Mouse (Mus musculus) gastrocnemius, postnatal 14 days (tissue): ENCODE data around the gene Prickle2. TPM values are rescaled to one million over a fixed set of nuclear protein-coding genes. Genes with fewer than 3 reads are reported as not detected.

Source experiments
- DNase-seq: peaks from one replicate; pipeline ENCODE4 v3.0.0; 2021; ENCODE audit warnings: mixed read lengths
- intact Hi-C: fragments of 180-260 bp; cut with DNase I; formaldehyde crosslinking; loops from one replicate; pipeline ENCODE4 v1.15.1; 2025; ENCODE audit warnings: low total_unique reads
- total RNA-seq, 2 experiments: library from RNA; stranded (reverse); gene quantifications; 2 replicates each; pipeline ENCODE4 v1.2.3; 2021

Gene Prickle2
- total RNA-seq, 2 experiments from 2014 or later: 4.0 to 4.3 TPM

GRCm38 (mm10) chr6:92670518-92671147 lies 35.3 kb downstream of the Prickle2 start:
- no peak for DNase-seq
- intact Hi-C loops: no loop called here

DNA sequence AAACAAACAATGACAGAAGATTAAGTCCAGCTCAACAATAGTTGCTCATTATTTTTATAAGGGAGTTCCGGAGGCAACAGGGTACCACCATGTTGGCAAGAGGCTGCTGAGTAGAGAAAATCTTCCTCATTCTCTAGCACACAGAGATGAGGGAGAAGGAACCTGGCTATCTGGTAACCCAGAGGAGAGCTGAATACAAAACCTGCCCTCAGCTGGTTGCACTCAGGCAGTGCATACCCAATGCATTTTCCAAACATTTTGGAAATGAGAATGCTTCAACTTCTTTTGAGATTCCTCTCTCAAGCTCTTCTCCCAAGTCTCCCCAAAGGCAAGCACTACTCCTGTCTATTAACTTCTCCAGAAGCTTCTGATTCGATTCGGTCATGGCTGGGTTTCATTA lies 36.3 kb downstream of the Prickle2 start:
- no peak for DNase-seq
- intact Hi-C loops: no loop called here

GRCm38 (mm10) chr6:92667544-92667943 lies 38.4 kb downstream of the Prickle2 start:
- DNase-seq: no peak
- intact Hi-C loops: no loop called here

GRCm38 (mm10) chr6:92665530-92665989 lies 40.4 kb downstream of the Prickle2 start:
- peak; percentile 45 for DNase-seq
- intact Hi-C loops: loop anchor here (2.0 kb wide), 1 partner anchor 379 kb away; no protein-coding TSS in a partner anchor

GRCm38 (mm10) chr6:92663885-92664284 lies 42.1 kb downstream of the Prickle2 start:
- intact Hi-C loops: loop anchor here (2.0 kb wide), 1 partner anchor 377 kb away; no protein-coding TSS in a partner anchor
- no peak for DNase-seq

DNA sequence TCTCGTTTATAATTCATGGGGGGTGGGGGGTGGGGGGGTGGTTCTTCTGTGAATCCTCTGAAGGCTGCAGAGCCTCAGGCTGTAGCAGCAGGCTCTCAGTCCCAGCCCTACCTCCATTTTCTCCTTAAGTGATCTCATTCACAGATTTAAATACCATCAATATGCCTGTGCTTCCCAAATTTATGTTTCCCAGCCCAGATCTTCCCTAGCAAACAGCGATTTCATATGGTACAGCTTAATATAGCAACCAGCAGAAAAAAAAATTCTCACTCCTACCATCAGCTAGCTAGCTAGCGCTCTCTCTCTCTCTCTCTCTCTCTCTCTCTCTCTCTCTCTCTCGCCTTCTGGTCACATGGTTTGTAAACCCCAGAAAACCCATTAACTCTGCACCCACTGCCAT lies 42.5 kb downstream of the Prickle2 start:
- intact Hi-C loops: no loop called here

DNA sequence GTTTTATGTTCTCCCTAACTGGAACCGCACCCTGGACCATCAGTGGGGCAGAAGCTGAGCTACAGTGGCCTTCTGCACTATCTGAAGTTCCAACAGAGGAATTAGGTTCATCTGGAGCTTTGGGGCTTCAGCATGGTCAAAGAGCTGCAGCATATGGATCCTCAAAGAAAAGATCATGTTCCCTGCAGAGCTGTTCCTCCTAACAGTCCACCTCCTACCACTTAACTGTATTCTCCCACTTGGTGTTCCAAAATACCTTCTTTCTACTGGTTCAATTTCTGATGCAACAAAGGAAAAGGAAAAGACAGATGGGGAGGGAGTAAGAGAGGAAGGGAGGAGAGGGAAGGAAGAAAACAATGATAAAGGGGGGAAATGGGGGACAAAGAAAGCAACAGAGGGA lies 56.9 kb downstream of the Prickle2 start:
- no peak for DNase-seq
- intact Hi-C loops: no loop called here

More for the DNA sequence above, 42.5 kb downstream of the Prickle2 start:
- no peak for DNase-seq

GRCm38 (mm10) chr6:92648571-92648970 lies 57.4 kb downstream of the Prickle2 start:
- intact Hi-C loops: no loop called here

GRCm38 (mm10) chr6:92642929-92643328 lies 63.0 kb downstream of the Prickle2 start:
- intact Hi-C loops: no loop called here
- DNase-seq: no peak

More at GRCm38 (mm10) chr6:92648571-92648970, 57.4 kb downstream of the Prickle2 start:
- no peak for DNase-seq

DNA sequence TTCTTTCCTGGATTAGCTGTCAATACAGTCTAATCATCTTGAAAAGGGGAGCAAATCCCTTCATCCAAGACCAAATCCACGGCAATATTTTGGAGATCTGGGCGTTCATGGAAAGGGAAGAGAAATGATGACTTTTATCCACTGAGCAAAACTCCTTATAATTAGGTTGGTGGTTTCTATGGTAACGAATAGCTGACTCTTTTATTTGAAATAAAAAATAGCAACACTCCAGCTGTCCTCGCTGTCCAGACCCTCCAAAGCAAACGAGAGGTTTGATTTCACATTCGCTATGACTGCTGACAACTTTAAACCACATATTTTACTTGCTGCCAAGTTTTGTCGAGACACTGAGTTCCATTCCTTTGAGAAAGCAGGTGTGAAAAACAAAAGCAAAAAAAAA lies 64.0 kb downstream of the Prickle2 start:
- DNase-seq: no peak
- intact Hi-C loops: no loop called here

DNA sequence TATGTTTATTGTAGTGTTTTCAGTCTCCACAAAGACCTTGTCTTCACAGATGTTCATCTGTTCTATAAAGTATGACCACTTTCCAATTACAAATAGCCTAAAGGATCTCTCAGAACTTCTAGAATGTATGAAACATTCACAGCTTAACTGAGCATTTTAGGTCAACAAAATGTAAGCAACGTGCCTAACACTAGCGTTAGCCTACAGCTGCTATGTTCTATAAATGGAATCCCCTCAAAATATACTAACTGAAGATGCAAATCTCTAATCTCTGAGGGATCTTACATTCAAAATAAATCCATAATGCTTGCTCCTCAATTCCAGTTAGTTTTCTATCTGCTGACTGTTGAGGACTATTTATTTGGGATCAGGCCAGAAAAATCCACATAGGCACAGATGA lies 65.1 kb downstream of the Prickle2 start:
- intact Hi-C loops: no loop called here
- no peak for DNase-seq

- no peak for DNase-seq
- intact Hi-C loops: no loop called here
These were observed 69.5 kb downstream of the Prickle2 start for GRCm38 (mm10) chr6:92636431-92636830.

DNA sequence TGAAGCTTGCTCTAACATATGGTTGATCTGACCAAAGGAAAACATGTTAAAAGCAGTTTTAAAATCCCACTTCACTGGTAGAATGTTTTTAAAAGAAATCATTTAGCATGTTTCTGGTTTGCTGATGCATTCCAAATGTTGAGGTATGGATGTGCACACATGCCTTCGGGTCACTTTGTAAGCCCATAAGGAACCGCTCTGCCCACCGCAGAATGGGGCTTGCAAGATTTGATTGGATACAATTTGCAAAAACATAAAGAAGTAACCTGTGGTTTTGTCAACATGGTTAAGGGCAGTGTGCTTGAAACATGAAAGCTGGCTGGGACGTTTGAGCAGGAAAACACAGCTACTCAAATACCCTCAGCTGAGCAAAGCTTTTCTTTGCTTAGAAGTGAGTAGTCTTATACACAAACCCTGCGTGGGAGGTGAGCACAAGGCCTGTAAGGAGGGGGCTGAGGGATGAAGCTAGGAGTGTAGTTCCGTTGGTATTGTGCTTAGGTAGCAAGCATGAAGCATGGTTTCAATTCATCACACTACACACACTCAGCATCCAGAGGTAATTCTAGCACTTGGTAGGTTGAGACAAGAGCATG lies 71.0 kb downstream of the Prickle2 start:
- no peak for DNase-seq
- intact Hi-C loops: no loop called here

GRCm38 (mm10) chr6:92630991-92631390 lies 75.0 kb downstream of the Prickle2 start:
- DNase-seq: no peak
- intact Hi-C loops: no loop called here

GRCm38 (mm10) chr6:92627711-92628110 lies 78.2 kb downstream of the Prickle2 start:
- no peak for DNase-seq
- intact Hi-C loops: no loop called here

DNA sequence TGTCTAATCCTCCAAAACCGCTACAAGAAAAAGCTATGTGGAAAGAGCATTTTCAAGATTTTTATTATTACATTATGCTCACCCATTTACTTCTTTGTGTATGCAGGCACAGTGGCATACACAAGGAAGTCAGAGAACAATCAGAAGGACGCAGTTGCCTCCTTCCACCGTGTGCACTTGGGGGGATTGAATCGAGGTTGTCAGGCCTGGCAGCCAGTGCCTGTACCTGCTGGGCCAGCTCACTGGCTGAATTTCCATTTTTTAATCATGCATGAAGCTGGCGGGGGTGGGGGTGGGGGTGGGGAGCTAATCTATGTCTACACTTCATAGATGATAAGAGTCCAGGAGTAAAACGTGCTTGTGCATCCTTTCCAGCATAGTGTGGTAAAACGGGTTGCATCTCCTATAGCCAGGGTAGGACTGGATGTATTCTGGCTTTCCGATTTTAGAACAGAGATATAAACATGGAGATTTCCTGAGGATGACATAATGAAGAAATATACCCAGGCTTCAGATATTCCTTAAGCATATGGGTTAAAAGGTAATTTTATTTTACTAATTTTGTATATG lies 78.8 kb downstream of the Prickle2 start:
- intact Hi-C loops: no loop called here
- no peak for DNase-seq

DNA sequence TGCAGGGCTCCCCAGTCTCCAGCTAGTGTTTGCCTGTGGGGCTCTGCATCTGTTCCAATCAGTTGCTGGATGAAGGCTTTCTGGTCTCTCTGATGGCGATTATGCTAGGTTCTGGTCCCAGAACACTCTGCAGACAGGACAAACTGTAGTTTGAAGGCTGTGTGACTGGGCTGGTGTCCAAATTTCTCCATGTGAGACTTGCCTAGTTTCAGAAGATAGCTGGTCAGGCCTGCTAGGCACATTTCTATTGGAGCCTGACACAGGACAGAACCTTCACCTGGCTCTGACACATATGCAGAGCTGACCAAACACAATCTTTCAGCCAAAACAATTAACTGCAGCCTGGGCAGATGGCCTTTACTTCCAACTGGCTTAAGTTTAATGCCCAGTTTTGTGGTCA lies 80.0 kb downstream of the Prickle2 start:
- DNase-seq: no peak
- intact Hi-C loops: no loop called here

GRCm38 (mm10) chr6:92624306-92624705 lies 81.6 kb downstream of the Prickle2 start:
- intact Hi-C loops: no loop called here
- no peak for DNase-seq

GRCm38 (mm10) chr6:92617183-92617582 lies 88.8 kb downstream of the Prickle2 start:
- no peak for DNase-seq
- intact Hi-C loops: no loop called here

GRCm38 (mm10) chr6:92614771-92615170 lies 91.2 kb downstream of the Prickle2 start:
- intact Hi-C loops: no loop called here
- DNase-seq: no peak
